Mouse (Mus musculus) hindbrain, embryonic 11.5 days (tissue): ENCODE results near the gene 4430402I18Rik. TPM values are rescaled to one million over a fixed set of nuclear protein-coding genes. Genes with fewer than 3 reads are reported as not detected.

Source experiments
- ATAC-seq: fragments of 200-750 bp; cut with Nextera tagmentation; 2 replicates; pipeline ENCODE4 v1.8.0; 2017; ENCODE audit warnings: mild to moderate bottlenecking, moderate TSS enrichment, moderate library complexity; ENCODE audit not compliant: low FRiP score
- DNase-seq: peaks from one replicate; pipeline ENCODE4 v3.0.0-alpha.2; 2015; ENCODE audit warnings: low spot score
- H3K27ac ChIP-seq: fragments of 300-500 bp; sonication (generic); 2 replicates; pipeline ENCODE4 v1.5.1; 2014; ENCODE audit warnings: mild to moderate bottlenecking, low read depth, low read length
- H3K27me3 ChIP-seq: fragments of 300-500 bp; sonication (generic); 2 replicates; pipeline ENCODE4 v1.6.1; 2014; ENCODE audit warnings: mild to moderate bottlenecking, low read length, moderate library complexity, mixed read lengths; ENCODE audit not compliant: control insufficient read depth, insufficient read depth
- H3K36me3 ChIP-seq: fragments of 300-500 bp; sonication (generic); 2 replicates; pipeline ENCODE4 v1.6.1; 2014; ENCODE audit warnings: mild to moderate bottlenecking, low read length, moderate library complexity, mixed read lengths; ENCODE audit not compliant: control insufficient read depth, insufficient read depth
- H3K4me1 ChIP-seq: fragments of 300-500 bp; sonication (generic); replicated peaks from 2 replicates; pipeline ENCODE4 v1.6.1; 2014; ENCODE audit warnings: low read length, mixed read lengths; ENCODE audit not compliant: control insufficient read depth, insufficient read depth
- H3K4me2 ChIP-seq: fragments of 300-500 bp; sonication (generic); replicated peaks from 2 replicates; pipeline ENCODE4 v1.6.1; 2014; ENCODE audit warnings: mild to moderate bottlenecking, low read depth, low read length
- H3K4me3 ChIP-seq: fragments of 300-500 bp; sonication (generic); 2 replicates; pipeline ENCODE4 v1.5.1; 2014; ENCODE audit warnings: low read depth, low read length
- H3K9ac ChIP-seq: fragments of 300-500 bp; sonication (generic); 2 replicates; pipeline ENCODE4 v1.6.1; 2014; ENCODE audit warnings: low read depth, low read length
- H3K9me3 ChIP-seq: fragments of 300-500 bp; sonication (generic); 2 replicates; pipeline ENCODE4 v1.6.1; 2016; ENCODE audit warnings: low read length; ENCODE audit not compliant: control insufficient read depth
- WGBS: fragments of 180-500 bp; shearing (Covaris S2); extraction: QIAGEN DNeasy Blood & Tissue Kit; methylation state at CpG from one replicate; pipeline ENCODE4 v1.1.7; 2014; 5-methylcytosine and 5-hydroxymethylcytosine counted together
- polyA plus RNA-seq: library from polyadenylated mRNA; unstranded; fragments of >200 nt; fragmentation: Nextera tagmentation; extraction: Ambion mirVana; gene quantifications from 2 replicates; pipeline ENCODE4 v1.2.1, GENCODE M21; 2014

4430402I18Rik gene
- polyA plus RNA-seq, 1 experiment from 2014 or later, result 0.32 TPM

GRCm38 (mm10) chr19:28879476-28879875, 88.1 kb downstream of the 4430402I18Rik start:
- H3K9ac ChIP-seq, result no peak overlapping the region
- no peak overlapping the region for H3K27ac ChIP-seq
- WGBS, result 94% methylated on average over 2 of the region's 2 CpGs
- H3K9me3 ChIP-seq, result no peaks in the 10 kb centered on the region
- no peaks in the 10 kb centered on the region for H3K4me1 ChIP-seq
- no peak overlapping the region for H3K4me2 ChIP-seq
- DNase-seq, result no peak
- ATAC-seq, result no peak
- no peaks in the 10 kb centered on the region for H3K36me3 ChIP-seq
- no peaks in the 10 kb centered on the region for H3K27me3 ChIP-seq
- no peak overlapping the region for H3K4me3 ChIP-seq

GRCm38 (mm10) chr19:28870351-28870750, 97.2 kb downstream of the 4430402I18Rik start:
- no peaks in the 10 kb centered on the region for H3K27me3 ChIP-seq
- H3K4me3 ChIP-seq, result no peak overlapping the region
- 81% methylated on average over 2 of the region's 2 CpGs for WGBS

GRCm38 (mm10) chr19:28869251-28869855, 98.2 kb downstream of the 4430402I18Rik start:
- Histone ChIP-seq H3K4me3 (no peak overlapping the region), H3K27me3 (no peaks in the 10 kb centered on the region), H3K9ac (no peak overlapping the region), H3K9me3 (no peaks in the 10 kb centered on the region), H3K36me3 (no peaks in the 10 kb centered on the region), H3K4me2 (no peak overlapping the region), H3K27ac (no peak overlapping the region), H3K4me1 (no peaks in the 10 kb centered on the region)
- no peak for DNase-seq
- WGBS, result 92% methylated on average over 6 of the region's 6 CpGs
- no peak for ATAC-seq

More at GRCm38 (mm10) chr19:28870351-28870750, 97.2 kb downstream of the 4430402I18Rik start:
- Histone ChIP-seq H3K27ac (no peak overlapping the region), H3K9ac (no peak overlapping the region), H3K9me3 (no peaks in the 10 kb centered on the region), H3K4me2 (no peak overlapping the region), H3K4me1 (no peaks in the 10 kb centered on the region), H3K36me3 (no peaks in the 10 kb centered on the region)
- no peak for DNase-seq
- ATAC-seq, result no peak

- no peaks in the 10 kb centered on the region for H3K4me1 ChIP-seq
- no peaks in the 10 kb centered on the region for H3K9me3 ChIP-seq
- no peaks in the 10 kb centered on the region for H3K36me3 ChIP-seq
- no peaks in the 10 kb centered on the region for H3K27me3 ChIP-seq
- H3K9ac ChIP-seq, result no peak overlapping the region
- no peak overlapping the region for H3K27ac ChIP-seq
- 79% methylated on average over 1 of the region's 1 CpGs for WGBS
- no peak overlapping the region for H3K4me3 ChIP-seq
- H3K4me2 ChIP-seq, result no peak overlapping the region
- ATAC-seq, result no peak
- no peak for DNase-seq
Observed at GRCm38 (mm10) chr19:28865501-28865900, 102.1 kb downstream of the 4430402I18Rik start.

- H3K4me3 ChIP-seq, result no peak overlapping the region
- ATAC-seq (no peak), DNase-seq (no peak)
- 82% methylated on average over 6 of the region's 6 CpGs for WGBS
- no peaks in the 10 kb centered on the region for H3K4me1 ChIP-seq
- no peak overlapping the region for H3K9ac ChIP-seq
- no peaks in the 10 kb centered on the region for H3K36me3 ChIP-seq
- no peak overlapping the region for H3K4me2 ChIP-seq
- no peak overlapping the region for H3K27ac ChIP-seq
- no peaks in the 10 kb centered on the region for H3K27me3 ChIP-seq
- no peaks in the 10 kb centered on the region for H3K9me3 ChIP-seq
Observed at GRCm38 (mm10) chr19:28864981-28865380, 102.6 kb downstream of the 4430402I18Rik start.

GRCm38 (mm10) chr19:28863626-28864025, 104.0 kb downstream of the 4430402I18Rik start:
- WGBS, result 91% methylated on average over 10 of the region's 10 CpGs

GRCm38 (mm10) chr19:28860246-28860645, 107.4 kb downstream of the 4430402I18Rik start:
- Histone ChIP-seq H3K27me3 (no peaks in the 10 kb centered on the region), H3K9ac (no peak overlapping the region), H3K4me3 (no peak overlapping the region), H3K36me3 (no peaks in the 10 kb centered on the region), H3K9me3 (no peaks in the 10 kb centered on the region), H3K4me1 (no peaks in the 10 kb centered on the region), H3K4me2 (no peak overlapping the region), H3K27ac (no peak overlapping the region)
- no peak for DNase-seq
- no peak for ATAC-seq
- 91% methylated on average over 2 of the region's 2 CpGs for WGBS

More at GRCm38 (mm10) chr19:28863626-28864025, 104.0 kb downstream of the 4430402I18Rik start:
- ATAC-seq, result no peak
- no peak overlapping the region for H3K4me2 ChIP-seq
- H3K4me1 ChIP-seq, result no peaks in the 10 kb centered on the region
- DNase-seq, result no peak
- no peak overlapping the region for H3K27ac ChIP-seq
- no peaks in the 10 kb centered on the region for H3K9me3 ChIP-seq
- H3K27me3 ChIP-seq, result no peaks in the 10 kb centered on the region
- H3K9ac ChIP-seq, result no peak overlapping the region
- no peak overlapping the region for H3K4me3 ChIP-seq
- H3K36me3 ChIP-seq, result no peaks in the 10 kb centered on the region

- Histone ChIP-seq H3K9me3 (no peaks in the 10 kb centered on the region), H3K9ac (no peak overlapping the region), H3K27ac (no peak overlapping the region), H3K4me2 (no peak overlapping the region), H3K36me3 (no peaks in the 10 kb centered on the region), H3K4me3 (no peak overlapping the region), H3K27me3 (no peaks in the 10 kb centered on the region), H3K4me1 (no peaks in the 10 kb centered on the region)
- 73% methylated on average over 1 of the region's 1 CpGs for WGBS
- DNase-seq, result no peak
- ATAC-seq, result no peak
Observed at GRCm38 (mm10) chr19:28854831-28855230, 112.8 kb downstream of the 4430402I18Rik start.

GRCm38 (mm10) chr19:28852001-28852400, 115.6 kb downstream of the 4430402I18Rik start:
- WGBS, result 89% methylated on average over 3 of the region's 3 CpGs
- ATAC-seq (no peak), DNase-seq (no peak)
- H3K27me3 ChIP-seq, result no peaks in the 10 kb centered on the region
- no peak overlapping the region for H3K27ac ChIP-seq
- no peaks in the 10 kb centered on the region for H3K36me3 ChIP-seq
- no peak overlapping the region for H3K9ac ChIP-seq
- no peaks in the 10 kb centered on the region for H3K4me1 ChIP-seq
- H3K9me3 ChIP-seq, result no peaks in the 10 kb centered on the region
- H3K4me2 ChIP-seq, result no peak overlapping the region
- no peak overlapping the region for H3K4me3 ChIP-seq
